Comparison of ENCODE assay signal across 8 mouse cellular contexts in genomic region chr19:34551981-34552380, GRCm38 (mm10). TPM values are rescaled to one million over a fixed set of nuclear protein-coding genes. Genes with fewer than 3 reads are reported as not detected.
DNase-seq lines count a peak whose midpoint lies in the region; ATAC-seq and TF ChIP-seq lines count a peak whose summit lies in the region.

No protein-coding gene starts in this region.

- no peak for ATAC-seq in forebrain, embryonic 15.5 days (replicated peaks)
- ATAC-seq in liver, postnatal 0 days: no peak

- peaks cover 8% of the 10 kb centered on the region for H3K4me1 ChIP-seq in forebrain, embryonic 15.5 days
- peaks cover 20% of the 10 kb centered on the region for H3K4me1 ChIP-seq in forebrain, embryonic 10.5 days
- H3K4me1 ChIP-seq in liver, postnatal 0 days (ENCODE audit: insufficient read depth): peaks cover 8% of the 10 kb centered on the region; the same call in 1 of the 2 replicates

- TF ChIP-seq EP300 in liver, postnatal 0 days (IDR thresholded peaks at IDR 0.05; ENCODE audit: low read depth): no peak

- no peak overlapping the region for H3K9ac ChIP-seq in forebrain, embryonic 15.5 days (replicated peaks)
- peak overlapping the region; percentile 21; the same call in 1 of the 2 replicates for H3K9ac ChIP-seq in liver, postnatal 0 days (replicated peaks)

- no peak for TF ChIP-seq CTCF in liver, postnatal 0 days (IDR thresholded peaks at IDR 0.05; ENCODE audit: low read depth)

- H3K4me2 ChIP-seq in forebrain, embryonic 15.5 days (replicated peaks): peak overlapping the region; percentile 4; the same call in 1 of the 2 replicates
- H3K4me2 ChIP-seq in liver, postnatal 0 days (ENCODE audit: low read depth, low read length): peak overlapping the region; percentile 41

- H3K9me3 ChIP-seq in forebrain, embryonic 15.5 days: no peaks in the 10 kb centered on the region
- H3K9me3 ChIP-seq in forebrain, embryonic 10.5 days: 0 out of 2 replicates have a peak, but pooled peaks cover 4% of the 10 kb centered on the region
- H3K9me3 ChIP-seq in liver, postnatal 0 days (ENCODE audit: low read length): no peaks in the 10 kb centered on the region

- H3K4me3 ChIP-seq in forebrain, embryonic 15.5 days: no peak overlapping the region
- no peak overlapping the region for H3K4me3 ChIP-seq in forebrain, embryonic 10.5 days
- no peak overlapping the region for H3K4me3 ChIP-seq in liver, postnatal 0 days (ENCODE audit: low read depth, low read length)

- H3K27ac ChIP-seq in forebrain, embryonic 15.5 days (replicated peaks): no peak overlapping the region
- H3K27ac ChIP-seq in forebrain, embryonic 10.5 days: no peak overlapping the region
- peak overlapping the region; percentile 46; the same call in 1 of the 2 replicates for H3K27ac ChIP-seq in liver, postnatal 0 days (ENCODE audit: low read depth)

- DNase-seq in forebrain, embryonic 10.5 days (ENCODE audit: extremely low spot score, low spot score): no peak
- DNase-seq in NIH3T3 (ENCODE audit: low read depth): peak; percentile 83
- peak; percentile 30 for DNase-seq in heart, postnatal 4 days
- DNase-seq in liver, postnatal 0 days: no peak
- no peak for DNase-seq in right cerebral cortex, adult 18-20 months
- DNase-seq in spleen, adult 12 weeks (ENCODE audit: low spot score): no peak
- DNase-seq in cerebellum, adult 9-11 months: no peak

- WGBS in forebrain, embryonic 15.5 days: 70% methylated on average over 5 of the region's 5 CpGs
- 76% methylated on average over 5 of the region's 5 CpGs for WGBS in forebrain, embryonic 10.5 days
- 50% methylated on average over 5 of the region's 5 CpGs for WGBS in liver, postnatal 0 days (ENCODE audit: insufficient replicate concordance)

- no peaks in the 10 kb centered on the region for H3K36me3 ChIP-seq in forebrain, embryonic 15.5 days
- H3K36me3 ChIP-seq in forebrain, embryonic 10.5 days (replicated peaks): no peaks in the 10 kb centered on the region
- no peaks in the 10 kb centered on the region for H3K36me3 ChIP-seq in liver, postnatal 0 days (replicated peaks; ENCODE audit: insufficient read depth, low read length)

- H3K27me3 ChIP-seq in forebrain, embryonic 15.5 days: no peaks in the 10 kb centered on the region
- H3K27me3 ChIP-seq in forebrain, embryonic 10.5 days (ENCODE audit: poor library complexity, severe bottlenecking): no peaks in the 10 kb centered on the region
- no peaks in the 10 kb centered on the region for H3K27me3 ChIP-seq in liver, postnatal 0 days (ENCODE audit: insufficient read depth, low read length)

RNA-seq across cellular contexts. Expression of gene Ifit2, which starts 1.5 kb away (rescaled TPM):
- 8.0 TPM in 2 replicates for polyA plus RNA-seq in forebrain, embryonic 15.5 days (2015; fragmentation: Nextera tagmentation; extraction: Ambion mirVana)
- polyA plus RNA-seq in forebrain, embryonic 10.5 days (2016; fragmentation: Nextera tagmentation; extraction: Ambion mirVana): 5.2 and 5.3 TPM in 2 replicates
- 1 to 10 TPM; 8.0 to 8.2 TPM for total RNA-seq in heart, postnatal 4 days (2021)
- polyA plus RNA-seq in liver, postnatal 0 days (2015; fragmentation: Nextera tagmentation; extraction: Ambion mirVana): 3.5 and 3.7 TPM in 2 replicates

RNA-seq across cellular contexts. Expression of gene Lipa, which starts 24.7 kb away (rescaled TPM):
- polyA plus RNA-seq in forebrain, embryonic 15.5 days (2015; fragmentation: Nextera tagmentation; extraction: Ambion mirVana): 14.9 and 16.6 TPM in 2 replicates
- polyA plus RNA-seq in forebrain, embryonic 10.5 days (2016; fragmentation: Nextera tagmentation; extraction: Ambion mirVana): 15.8 and 16.2 TPM in 2 replicates
- total RNA-seq in heart, postnatal 4 days (2021): 10 to 100 TPM; 20.7 to 21.2 TPM
- polyA plus RNA-seq in liver, postnatal 0 days (2015; fragmentation: Nextera tagmentation; extraction: Ambion mirVana): 139 and 144 TPM in 2 replicates

RNA-seq across cellular contexts. Expression of gene Ifit3, which starts 31.4 kb away (rescaled TPM):
- polyA plus RNA-seq in forebrain, embryonic 15.5 days (2015; fragmentation: Nextera tagmentation; extraction: Ambion mirVana): 1.1 and 1.3 TPM in 2 replicates
- 0.12 and 0.15 TPM in 2 replicates for polyA plus RNA-seq in forebrain, embryonic 10.5 days (2016; fragmentation: Nextera tagmentation; extraction: Ambion mirVana)
- total RNA-seq in heart, postnatal 4 days (2021): under 1 TPM; 0.50 to 0.54 TPM
- 10.1 and 11.7 TPM in 2 replicates for polyA plus RNA-seq in liver, postnatal 0 days (2015; fragmentation: Nextera tagmentation; extraction: Ambion mirVana)

RNA-seq across cellular contexts. Expression of gene Ifit1bl1, which starts 49.8 kb away (rescaled TPM):
- polyA plus RNA-seq in forebrain, embryonic 15.5 days (2015; fragmentation: Nextera tagmentation; extraction: Ambion mirVana): 0.39 and 0.41 TPM in 2 replicates
- 0.09 TPM in 1 of 2 replicates, not detected in the other for polyA plus RNA-seq in forebrain, embryonic 10.5 days (2016; fragmentation: Nextera tagmentation; extraction: Ambion mirVana)
- total RNA-seq in heart, postnatal 4 days (2021): 1 to 10 TPM; 1.8 to 2.2 TPM
- polyA plus RNA-seq in liver, postnatal 0 days (2015; fragmentation: Nextera tagmentation; extraction: Ambion mirVana): 0.75 TPM in 2 replicates

RNA-seq across cellular contexts. Expression of gene Ifit3b, which starts 55.8 kb away (rescaled TPM):
- 0.13 and 0.20 TPM in 2 replicates for polyA plus RNA-seq in forebrain, embryonic 15.5 days (2015; fragmentation: Nextera tagmentation; extraction: Ambion mirVana)
- not detected in 2 replicates for polyA plus RNA-seq in forebrain, embryonic 10.5 days (2016; fragmentation: Nextera tagmentation; extraction: Ambion mirVana)
- total RNA-seq in heart, postnatal 4 days (2021): under 1 TPM in 1 of 2 experiments, not detected in 1; 0.45 TPM
- 2.2 and 2.7 TPM in 2 replicates for polyA plus RNA-seq in liver, postnatal 0 days (2015; fragmentation: Nextera tagmentation; extraction: Ambion mirVana)

Comparison
In these comparisons a context has a peak if more than half of its experiments do, and no peak if none do; other contexts are left out.
1. DNase-seq: peak in NIH3T3 (single experiment) and heart, postnatal 4 days (single experiment); none in forebrain, embryonic 10.5 days (single experiment), liver, postnatal 0 days (single experiment), right cerebral cortex, adult 18-20 months (single experiment), spleen, adult 12 weeks (single experiment) and cerebellum, adult 9-11 months (single experiment).